Mouse (Mus musculus): ENCODE results near the gene Was.
"Not testable (repeated sequence)": the region's sequence is repeated elsewhere in the genome, so short reads cannot be mapped to it uniquely, and the experiment has no call there.

Was gene

GRCm38 (mm10) chrX:8090346-8090953, at the start of gene Was:
Was (minus strand) TSS chrX:8090498.
- DNase-seq (ENCODE audit: low spot score in 2 of 2), result peak; percentile 45 to 54

GRCm38 (mm10) chrX:8139480-8139879, 49.2 kb upstream of the Was start:
- no peak for DNase-seq (ENCODE audit: low spot score in 2 of 2)

- no peak for DNase-seq (ENCODE audit: low spot score in 2 of 2)
Observed at GRCm38 (mm10) chrX:8135886-8136285, 45.6 kb upstream of the Was start.

DNA sequence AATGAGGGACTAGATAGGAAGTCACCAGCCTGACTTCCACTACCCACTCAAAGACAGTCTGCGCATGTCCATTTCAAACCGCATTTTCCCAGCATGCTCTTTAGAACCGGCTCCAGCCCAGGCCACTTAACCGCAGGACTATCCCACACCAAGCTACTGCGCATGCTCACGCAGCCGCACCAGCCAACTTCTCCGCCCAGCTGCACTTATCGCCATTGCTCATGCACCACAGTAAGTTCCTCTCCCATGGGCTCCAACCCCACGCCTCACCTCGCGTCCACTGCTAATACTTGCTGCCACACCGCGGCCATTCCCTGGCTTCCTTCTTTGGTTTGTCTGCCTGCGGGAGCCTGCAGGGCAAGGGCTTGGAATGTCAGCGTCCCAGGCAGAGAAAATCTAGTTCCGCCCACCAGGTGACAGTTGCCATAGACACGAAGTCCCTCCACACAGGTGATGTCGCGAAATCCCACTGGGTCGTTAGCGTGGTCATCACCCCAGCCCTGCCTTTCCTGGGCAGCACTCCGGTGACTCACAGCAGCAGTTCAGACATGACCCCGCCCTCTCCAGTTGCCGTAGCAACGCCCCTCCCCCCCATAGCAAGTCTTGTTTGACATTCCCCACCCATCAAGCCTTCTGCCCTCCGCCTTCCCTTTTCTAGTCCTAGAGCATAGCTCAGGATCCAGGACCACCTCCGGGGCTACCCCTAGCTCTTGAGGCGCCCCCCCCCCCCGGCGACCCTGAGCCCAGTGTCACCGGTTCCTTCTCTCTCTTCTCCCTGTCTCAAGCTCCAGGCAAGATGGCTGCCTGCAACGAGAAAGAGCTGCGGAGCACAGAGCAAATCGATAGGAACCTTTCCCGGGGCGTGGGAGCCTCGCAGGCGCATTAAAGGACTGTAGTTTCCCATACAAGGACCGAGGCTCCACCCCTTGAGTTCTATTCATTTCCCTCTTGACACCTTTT, 42.0 kb upstream of the Was start, which contains the start of gene Wdr13:
Wdr13 (minus strand) TSS at position 876 of the 960 bp plus-strand sequence.
- peak; percentile 75 to 77 for DNase-seq (ENCODE audit: low spot score in 2 of 2)

GRCm38 (mm10) chrX:8131393-8131792, 41.1 kb upstream of the Was start:
- DNase-seq (ENCODE audit: low spot score in 2 of 2), result peak in 1 of 2 experiments; percentile 7

GRCm38 (mm10) chrX:8125235-8125634, 34.9 kb upstream of the Was start:
- DNase-seq (ENCODE audit: low spot score in 2 of 2), result no peak

DNA sequence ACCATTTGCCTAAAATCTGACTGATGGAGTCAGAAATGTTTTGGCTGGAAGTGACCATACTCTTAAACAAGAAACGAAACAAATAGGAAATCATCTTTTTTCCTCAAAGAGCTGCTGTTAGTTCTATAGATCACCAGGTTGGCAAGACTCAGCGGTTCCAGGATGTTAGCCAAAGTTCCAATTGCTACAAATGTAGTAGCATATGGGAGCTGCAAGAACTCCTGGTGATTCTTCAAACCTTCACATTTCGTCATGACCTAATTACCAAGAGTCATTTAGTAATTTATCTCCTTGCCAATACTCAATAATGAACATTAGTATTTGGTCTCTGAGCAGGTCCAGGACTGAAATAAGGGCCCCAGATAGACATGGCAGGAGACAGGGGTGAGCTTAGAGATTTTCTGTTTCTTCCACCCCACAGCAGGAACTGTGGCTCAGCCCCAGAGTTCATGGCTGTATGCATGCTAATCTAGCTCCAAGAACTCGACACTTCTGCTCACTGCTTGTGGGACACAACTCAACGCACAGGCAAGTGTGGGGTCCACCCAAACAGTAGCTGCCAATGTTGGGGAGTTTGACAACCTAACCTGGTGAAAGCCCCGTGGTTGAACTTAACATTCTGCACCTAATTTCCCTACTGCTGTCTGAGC, 33.6 kb upstream of the Was start:
- no peak for DNase-seq (ENCODE audit: low spot score in 2 of 2)

DNA sequence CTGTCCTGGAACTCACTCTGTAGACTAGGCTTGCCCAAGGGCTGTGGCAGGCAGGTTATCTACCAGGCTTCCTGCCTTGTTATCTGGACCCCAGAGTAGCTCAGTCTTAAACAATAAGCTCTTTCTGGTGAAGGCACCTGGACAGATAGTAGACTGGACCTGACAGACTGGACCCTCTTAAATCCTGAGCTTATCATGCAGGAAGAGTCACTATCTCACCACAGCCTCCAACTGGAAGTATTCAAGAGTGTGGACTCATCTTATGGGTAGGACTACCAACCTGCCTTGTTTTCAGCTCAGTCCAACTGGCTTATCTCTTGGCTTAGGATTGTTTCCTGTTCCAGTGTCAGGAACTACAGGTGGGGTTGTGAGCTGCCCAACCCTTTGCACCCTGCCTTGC, 27.0 kb upstream of the Was start:
- no peak for DNase-seq (ENCODE audit: low spot score in 2 of 2)

DNA sequence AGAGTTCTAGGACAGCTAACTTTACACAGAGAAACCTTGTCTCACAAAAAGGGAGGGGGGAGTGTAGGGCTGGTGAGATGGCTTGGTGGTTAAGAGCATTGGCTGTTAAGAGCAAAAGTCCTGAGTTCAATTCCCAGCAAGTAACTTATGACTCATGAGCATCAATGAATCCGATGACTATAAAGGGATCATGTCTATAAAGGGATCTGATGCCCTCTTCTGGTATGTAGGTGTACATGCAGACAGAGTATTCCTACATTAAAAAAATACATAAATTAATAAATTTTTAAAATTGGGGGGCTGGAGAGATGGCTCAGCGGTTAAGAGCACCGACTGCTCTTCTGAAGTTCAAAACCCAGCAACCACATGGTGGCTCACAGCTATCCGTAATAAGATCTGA, 25.0 kb upstream of the Was start:
- no peak for DNase-seq (ENCODE audit: low spot score in 2 of 2)

DNA sequence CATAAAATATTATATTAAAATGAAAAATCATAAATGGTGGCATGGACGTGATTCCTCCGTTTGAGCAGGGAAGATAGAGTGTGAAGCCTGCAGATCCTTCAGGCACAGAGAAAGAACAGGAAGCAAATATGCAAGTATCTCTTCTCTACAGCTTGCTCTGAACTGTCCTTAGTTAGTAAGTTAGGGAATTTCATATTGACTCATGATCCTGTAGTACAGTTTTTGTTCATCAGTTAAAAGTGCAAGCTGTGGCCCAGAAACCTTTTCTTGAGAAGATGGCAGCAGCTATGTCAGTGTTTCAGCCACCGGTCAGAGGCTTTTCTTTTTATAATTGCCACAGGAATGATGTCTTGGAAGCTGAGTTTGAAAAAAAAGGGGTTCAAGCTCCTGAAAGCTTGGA, 14.7 kb upstream of the Was start:
- no peak for DNase-seq (ENCODE audit: low spot score in 2 of 2)

DNA sequence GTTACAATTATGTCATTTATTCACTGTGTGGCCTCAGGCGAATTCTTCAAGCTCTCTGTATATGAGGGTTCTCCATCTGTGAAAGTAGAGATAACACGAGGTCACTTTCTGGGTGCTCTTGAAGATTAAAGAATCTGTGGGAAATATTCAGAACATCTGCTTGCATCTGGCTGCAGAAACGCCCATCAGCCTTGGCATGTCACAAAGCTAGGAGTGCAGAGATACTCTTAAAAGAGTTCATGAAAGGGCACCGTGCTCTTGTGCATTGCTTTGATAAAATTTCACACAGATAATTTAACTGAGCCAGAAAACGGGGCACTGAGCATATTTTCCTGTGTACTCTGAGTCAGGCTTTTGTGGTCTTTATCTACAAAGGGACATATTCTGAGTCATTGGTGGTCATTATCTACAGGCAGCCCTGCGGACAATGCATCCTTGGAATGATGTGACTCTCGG, 11.9 kb upstream of the Was start:
- DNase-seq (ENCODE audit: low spot score in 2 of 2), result no peak

DNA sequence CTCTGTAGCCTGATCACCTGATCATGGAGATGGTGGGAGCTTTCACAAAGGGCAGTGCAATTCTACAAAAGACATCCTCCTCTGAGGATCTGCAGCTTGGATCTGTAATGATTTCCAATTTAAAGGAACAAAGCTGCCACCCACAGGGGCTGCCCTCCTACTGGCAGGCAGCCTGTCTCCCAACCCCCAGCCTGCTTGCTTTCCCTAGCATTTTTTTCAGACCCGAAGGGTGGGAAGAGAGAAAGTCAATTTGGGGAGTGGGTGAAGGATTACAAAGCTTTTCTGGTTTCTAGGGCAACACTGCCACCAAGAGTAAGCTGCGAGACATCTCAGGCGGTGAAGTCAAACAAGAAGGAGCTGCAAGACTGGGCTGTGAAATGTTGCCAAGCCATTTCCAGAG, 10.7 kb upstream of the Was start:
- peak in 1 of 2 experiments; percentile 7 for DNase-seq (ENCODE audit: low spot score in 2 of 2)

DNA sequence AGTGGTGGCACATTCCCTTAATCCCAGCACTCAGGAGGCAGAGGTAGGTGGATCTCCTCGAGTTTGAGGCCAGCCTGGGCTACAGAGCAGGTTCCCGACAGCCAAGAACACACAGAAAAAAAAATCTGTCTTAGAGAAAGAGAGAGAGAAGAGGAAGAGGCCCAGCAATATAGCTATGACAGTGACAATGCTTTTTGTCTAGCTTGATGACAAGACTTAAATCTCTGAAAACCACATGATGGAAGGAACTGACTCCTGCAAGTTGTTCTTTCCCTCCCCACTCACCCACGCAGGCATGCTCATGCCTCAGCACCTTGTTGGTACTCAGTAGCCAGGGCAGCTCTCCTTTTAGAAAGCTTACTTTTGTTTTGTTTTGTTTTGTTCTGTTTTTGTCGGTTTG, 9.1 kb upstream of the Was start:
- no peak for DNase-seq (ENCODE audit: low spot score in 2 of 2)

DNA sequence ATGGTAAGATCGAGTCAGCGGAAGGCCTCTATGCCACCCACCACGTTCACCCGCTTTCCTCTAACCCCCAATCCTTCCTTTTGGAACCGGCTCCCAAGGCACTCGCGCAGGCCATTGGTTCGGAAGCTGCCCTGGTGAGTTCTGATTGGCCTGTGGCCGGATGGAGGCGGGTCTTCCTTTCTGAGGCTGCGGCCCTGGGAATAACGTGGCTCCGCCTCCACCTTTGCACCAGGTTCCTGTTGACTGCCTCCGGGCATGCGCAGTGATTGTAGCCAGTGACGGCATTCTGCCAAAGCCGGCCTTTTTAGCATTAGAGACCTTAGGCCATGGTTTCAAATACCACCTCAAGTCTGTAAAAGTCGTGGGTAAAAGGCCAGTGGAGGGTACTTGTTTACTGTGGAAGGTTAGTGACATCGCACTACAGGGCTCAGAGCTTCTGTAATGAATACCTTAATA, 6.5 kb upstream of the Was start:
- DNase-seq (ENCODE audit: low spot score in 2 of 2), result peak; percentile 91

DNA sequence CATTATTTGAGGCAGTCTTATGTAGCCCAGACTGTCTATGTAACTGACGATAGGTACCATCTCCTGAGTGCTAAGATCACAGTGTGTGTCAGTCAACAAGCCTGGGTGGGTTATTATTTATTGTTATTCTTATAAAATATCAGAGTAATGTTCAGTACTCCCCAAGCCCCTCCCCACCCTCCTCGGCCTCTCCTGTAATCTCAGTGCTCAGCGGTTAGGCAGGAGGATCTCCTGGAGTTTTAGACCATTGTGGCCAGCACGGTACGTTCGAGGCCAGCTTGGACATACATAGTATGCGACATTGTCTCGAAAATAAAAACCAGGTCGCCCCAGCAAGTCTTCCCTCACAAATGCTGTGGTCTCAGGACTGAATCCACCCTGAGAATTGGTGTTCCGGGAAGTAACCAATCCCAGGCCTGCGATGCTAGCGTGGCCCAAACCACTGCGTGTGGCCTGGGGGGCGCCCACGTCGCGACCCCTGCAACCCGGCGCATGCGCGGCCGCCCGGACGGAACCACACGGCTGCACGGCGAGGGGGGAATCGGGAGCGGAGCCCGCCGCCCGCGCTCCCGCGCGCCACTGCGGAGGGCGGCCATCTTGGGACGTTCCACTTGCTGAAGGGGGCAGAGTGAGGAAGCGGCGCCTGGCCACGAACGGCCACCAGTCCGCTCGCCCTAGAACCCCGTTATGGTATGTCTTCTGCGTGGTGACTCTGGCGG, 5.9 kb upstream of the Was start:
- DNase-seq (ENCODE audit: low spot score in 2 of 2), result peak; percentile 70 to 89

DNA sequence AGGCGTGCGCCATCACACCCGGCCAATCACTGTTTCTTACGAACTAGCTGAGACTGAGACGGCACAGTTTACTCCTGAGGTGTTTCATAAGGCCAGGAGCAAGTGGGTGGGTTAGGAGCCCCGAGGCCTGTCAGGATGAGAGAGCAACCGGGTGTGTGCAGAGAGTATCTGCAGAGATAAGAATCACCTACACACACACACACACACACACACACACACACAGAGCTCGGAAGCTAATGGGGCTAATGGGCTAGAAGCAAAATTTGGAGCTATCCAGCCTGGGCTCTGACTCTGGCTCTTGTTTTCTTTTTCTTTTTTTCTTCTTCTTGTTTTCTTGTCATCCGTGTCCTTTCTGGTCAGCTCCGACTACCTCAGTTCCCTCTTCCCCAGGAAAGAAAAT, 5.2 kb upstream of the Was start:
- no peak for DNase-seq (ENCODE audit: low spot score in 2 of 2)

- not testable (repeated sequence) for DNase-seq (ENCODE audit: low spot score in 2 of 2)
Observed at GRCm38 (mm10) chrX:8090954-8091347, 653 bp upstream of the Was start.

GRCm38 (mm10) chrX:8089746-8090145, 552 bp downstream of the Was start:
- no peak for DNase-seq (ENCODE audit: low spot score in 2 of 2)

DNA sequence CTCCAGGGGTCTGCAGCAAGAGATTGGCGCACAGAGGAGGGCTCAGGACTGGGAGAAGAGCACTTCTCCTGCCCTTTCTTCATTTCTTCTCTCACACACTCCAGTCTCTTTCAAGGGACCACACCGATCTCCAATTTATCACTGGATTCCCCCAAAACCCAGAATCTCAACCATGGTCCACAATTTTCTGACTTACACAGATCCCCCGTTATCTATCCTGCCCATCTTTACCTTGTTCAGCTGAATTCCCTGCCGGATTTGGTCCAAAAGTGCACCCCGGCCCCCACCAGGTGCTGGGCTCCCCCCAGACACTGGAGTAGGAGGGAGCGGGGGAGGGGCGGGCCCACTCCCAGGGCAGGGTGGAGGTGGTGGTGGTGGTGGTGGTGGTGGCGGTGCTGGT, 4.7 kb downstream of the Was start:
- DNase-seq (ENCODE audit: low spot score in 2 of 2), result no peak

DNA sequence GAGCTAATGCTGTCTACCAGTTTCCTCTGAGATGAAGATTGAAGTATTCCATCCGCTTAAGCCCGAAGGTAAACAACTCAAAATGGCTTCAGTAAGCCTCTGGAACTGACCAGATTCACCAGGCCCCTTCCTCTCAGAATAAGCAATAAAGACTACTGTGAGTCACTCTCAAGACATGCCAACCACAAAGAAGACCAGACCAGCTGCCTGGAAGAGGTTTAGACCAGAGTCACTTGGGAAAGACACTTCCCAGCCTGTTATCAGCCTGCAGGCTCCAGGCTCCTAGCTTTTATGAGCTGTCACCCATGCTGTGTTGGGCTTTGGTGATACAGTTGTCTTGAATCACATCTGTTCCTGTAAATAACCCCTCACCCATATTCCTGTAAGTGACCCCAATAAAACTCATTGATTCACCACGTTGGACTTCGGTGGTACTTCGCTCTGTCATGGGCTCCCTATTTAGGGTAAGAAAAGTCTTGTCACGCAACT, 5.5 kb downstream of the Was start:
- DNase-seq (ENCODE audit: low spot score in 2 of 2), result no peak

GRCm38 (mm10) chrX:8075104-8075503, 15.2 kb downstream of the Was start:
- peak in 1 of 2 experiments; percentile 6 for DNase-seq (ENCODE audit: low spot score in 2 of 2)

Measured in thymus, postnatal 10 days (tissue).